ENCODE assay signal across 9 mouse cellular contexts in genomic region chr17:70683561-70684167, GRCm38 (mm10).
A peak's percentile ranks its signal among the peaks of the same experiment; 100 is the strongest.
DNase-seq lines count a peak whose midpoint lies in the region; ATAC-seq and TF ChIP-seq lines count a peak whose summit lies in the region.
"Had no signal": no experiment of that assay in that cellular context is flagged by ENCODE, and none has a peak within 500 bp of the region (broad histone marks: within the 10 kb centered on the region; RNA-seq: fewer than 3 reads in every experiment).

No protein-coding gene starts in this region.

- no peaks in the 10 kb centered on the region for H3K27me3 ChIP-seq in forebrain, embryonic 10.5 days (ENCODE audit: poor library complexity, severe bottlenecking)
- no peaks in the 10 kb centered on the region for H3K27me3 ChIP-seq in heart, embryonic 14.5 days (ENCODE audit: control insufficient read depth, insufficient read depth, low read length)

- TF ChIP-seq CTCF in brain, embryonic 14.5 days (IDR thresholded peaks at IDR 0.05; ENCODE audit: borderline replicate concordance, extremely low read depth, insufficient read depth, insufficient read length), result peak; percentile 97

- no peaks in the 10 kb centered on the region for H3K9me3 ChIP-seq in forebrain, embryonic 10.5 days
- no peaks in the 10 kb centered on the region for H3K9me3 ChIP-seq in heart, embryonic 14.5 days (ENCODE audit: control insufficient read depth, low read length)

- no peak overlapping the region for H3K4me3 ChIP-seq in forebrain, embryonic 10.5 days
- no peak overlapping the region for H3K4me3 ChIP-seq in heart, embryonic 14.5 days (ENCODE audit: control insufficient read depth in 1 of 2, insufficient read depth in 1 of 2, low read depth in 1 of 2, low read length in 2 of 2)
- H3K4me3 ChIP-seq: erythroblast, embryonic 14.5 days had no signal

- 0 out of 2 replicates have a peak overlapping the region, but pooled peaks have one; percentile 22 for H3K4me2 ChIP-seq in heart, embryonic 14.5 days (ENCODE audit: low read length)

- peaks cover 12% of the 10 kb centered on the region for H3K4me1 ChIP-seq in forebrain, embryonic 10.5 days
- peaks cover 9% of the 10 kb centered on the region in 2 experiments; a peak in 2 of 4 replicates for H3K4me1 ChIP-seq in heart, embryonic 14.5 days (ENCODE audit: control insufficient read depth in 2 of 2, insufficient read depth in 2 of 2, low read length in 2 of 2)

- no peaks in the 10 kb centered on the region for H3K36me3 ChIP-seq in forebrain, embryonic 10.5 days (replicated peaks)
- H3K36me3 ChIP-seq in heart, embryonic 14.5 days (ENCODE audit: control insufficient read depth, insufficient read depth, low read length), result no peaks in the 10 kb centered on the region

- peak overlapping the region; percentile 73 for H3K27ac ChIP-seq in forebrain, embryonic 10.5 days
- H3K27ac ChIP-seq in heart, embryonic 14.5 days (replicated peaks in 1 of 2; ENCODE audit: control insufficient read depth in 1 of 2, insufficient read depth in 1 of 2, low read depth in 2 of 2, low read length in 2 of 2), result no peak overlapping the region

- peak; percentile 16 for DNase-seq in CD4-positive helper T cell, adult 2 months (ENCODE audit: low read depth, low spot score)
- peak; percentile 85 for DNase-seq in brain, embryonic 14.5 days (ENCODE audit: low read depth)
- peak; percentile 81 for DNase-seq in forebrain, embryonic 10.5 days (ENCODE audit: extremely low spot score, low spot score)
- peak; percentile 89 for DNase-seq in kidney, postnatal 10 days
- DNase-seq in lung, adult 18-20 months, result peak; percentile 45 to 55
- peak; percentile 7 to 8 for DNase-seq in thymus, adult 18-20 months

- ATAC-seq in heart, embryonic 14.5 days (ENCODE audit: insufficient number of reproducible peaks, insufficient read depth, low FRiP score, low read depth), result no peak
- ATAC-seq in neutrophil, adult 5-6 weeks (ENCODE audit: extremely low read depth, insufficient number of reproducible peaks, low FRiP score, poor library complexity, severe bottlenecking), result peak; percentile 56

- 15% methylated on average over 15 of the region's 15 CpGs for WGBS in forebrain, embryonic 10.5 days
- WGBS in heart, embryonic 14.5 days, result 11% methylated on average over 15 of the region's 15 CpGs

- no peak overlapping the region for H3K9ac ChIP-seq in heart, embryonic 14.5 days (ENCODE audit: low read length)

- no peak for TF ChIP-seq POLR2A in brain, embryonic 14.5 days (IDR thresholded peaks at IDR 0.05; ENCODE audit: borderline replicate concordance, extremely low read depth, insufficient read depth, insufficient read length, poor library complexity, severe bottlenecking)

Comparison
In these comparisons a context has a peak if more than half of its experiments do, and no peak if none do; other contexts are left out.
1. DNase-seq: peak in every context shown above with its lines; median percentile 89 in kidney, postnatal 10 days; 85 in brain, embryonic 14.5 days; 81 in forebrain, embryonic 10.5 days; 50 in lung, adult 18-20 months; 16 in CD4-positive helper T cell, adult 2 months; 8 in thymus, adult 18-20 months.